Mouse (Mus musculus) thymus, adult 2 months (tissue): ENCODE measurements around the gene Strn.

Source experiments
- CTCF ChIP-seq: fragments of 200-500 bp; IDR thresholded peaks from 2 replicates; pipeline ENCODE4 v1.5.1; 2012; ENCODE audit warnings: mild to moderate bottlenecking, control low read depth, low read length, moderate library complexity, borderline replicate concordance; ENCODE audit not compliant: control insufficient read depth, poor library complexity, insufficient read depth; ENCODE audit errors: extremely low read depth
- POLR2A ChIP-seq: fragments of 200-500 bp; IDR thresholded peaks from 2 replicates; pipeline ENCODE4 v1.6.1; 2012; ENCODE audit warnings: mild to moderate bottlenecking, low read length, control low read depth, moderate library complexity; ENCODE audit not compliant: control insufficient read depth, poor library complexity, insufficient read depth; ENCODE audit errors: extremely low read depth

DNA sequence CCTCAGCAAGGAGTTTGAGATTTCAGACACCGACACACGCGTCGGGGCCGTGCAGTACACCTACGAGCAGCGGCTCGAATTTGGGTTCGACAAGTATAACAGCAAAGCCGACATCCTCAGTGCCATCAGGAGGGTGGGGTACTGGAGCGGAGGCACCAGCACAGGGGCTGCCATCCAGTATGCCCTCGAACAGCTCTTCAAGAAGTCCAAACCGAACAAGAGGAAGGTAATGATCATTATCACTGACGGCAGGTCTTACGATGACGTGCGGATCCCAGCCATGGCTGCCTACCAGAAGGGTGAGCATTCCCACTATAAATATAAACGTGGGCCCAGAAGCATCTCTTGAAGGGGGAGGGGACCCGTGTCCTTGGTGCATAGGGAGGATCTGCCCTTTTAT, 112.1 kb downstream of the Strn start:
- TF ChIP-seq CTCF = no peak
- no peak for TF ChIP-seq POLR2A
